Mouse (Mus musculus) left cerebral cortex, adult 8-10 months (tissue): ENCODE measurements at regions not wholly inside any gene's neighbourhood (a gene's known extent, or its start where the extent isn't known, plus 50 kb on each side); places are given as distances from the start of the nearest gene placed in this dataset.
"Not testable (repeated sequence)": the region's sequence is repeated elsewhere in the genome, so short reads cannot be mapped to it uniquely, and the experiment has no call there.

Experiments used
- DNase-seq, 2 experiments: peaks; one replicate each; pipeline ENCODE4 v3.0.0; 2022; ENCODE audit warnings: low spot score in 2 of 2

DNA sequence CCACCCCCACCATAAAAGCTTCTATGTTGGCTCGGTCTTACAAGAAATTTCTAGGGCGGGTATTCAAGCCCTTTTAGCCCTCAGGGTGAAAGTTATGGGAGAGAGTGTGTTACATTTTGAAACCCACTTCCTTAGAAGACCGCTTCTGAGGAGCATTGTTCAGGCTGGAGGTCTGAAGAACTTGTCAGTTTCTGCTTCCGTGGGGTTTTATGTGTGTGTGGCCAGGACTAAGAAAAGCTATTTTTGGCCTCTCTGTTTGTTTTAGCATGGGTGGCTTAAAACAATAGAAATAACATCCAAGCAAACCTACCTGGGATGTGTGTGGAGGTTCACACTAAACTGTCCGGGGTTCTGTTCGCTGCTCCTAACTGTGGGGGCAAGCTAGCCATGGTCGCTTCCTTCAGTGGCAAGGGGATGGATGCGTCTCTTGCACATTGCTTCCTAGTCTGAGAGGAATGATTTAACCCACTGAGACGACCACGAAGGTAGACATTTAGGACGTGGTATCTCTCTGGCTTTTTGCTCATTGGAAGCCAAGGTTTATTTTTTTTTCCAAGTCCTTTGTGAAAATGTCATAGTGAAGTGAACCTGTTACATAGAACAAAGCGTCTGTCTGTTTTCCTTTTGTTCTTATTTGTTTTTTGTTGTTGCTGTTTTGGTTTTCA, 298.4 kb downstream of the Vrk1 start:
- no peak for DNase-seq

DNA sequence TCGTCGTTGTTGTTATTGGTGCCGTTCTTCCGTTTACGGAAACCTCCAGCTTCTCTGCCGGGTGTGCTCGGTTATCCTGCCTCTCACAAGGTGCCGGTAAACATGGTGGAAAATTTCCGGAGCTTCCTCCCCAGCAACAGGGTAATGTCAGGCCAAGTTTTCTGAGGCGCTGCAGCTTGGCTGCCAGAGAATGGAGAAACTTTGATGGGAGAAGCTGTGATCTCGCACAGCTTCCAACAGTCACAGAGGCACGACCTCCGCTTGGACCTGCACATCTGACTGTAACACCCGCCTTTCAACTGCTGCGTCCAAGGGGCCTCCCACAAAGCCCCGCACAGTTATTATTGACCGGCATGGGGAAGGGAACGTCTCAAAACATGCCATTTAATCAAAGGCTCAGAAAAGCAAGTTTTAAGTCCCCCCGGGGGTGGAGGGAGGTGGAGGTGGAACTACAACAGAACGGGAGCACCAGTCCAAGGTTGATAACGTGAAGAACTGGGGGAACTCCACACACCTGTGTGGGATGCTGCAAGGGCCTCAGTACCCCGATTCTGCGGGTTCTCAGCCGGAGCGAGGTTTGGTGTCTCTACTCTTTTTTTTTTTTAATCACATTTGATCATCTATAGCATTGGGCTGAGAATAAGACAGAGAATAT, 299.1 kb downstream of the Vrk1 start:
- no peak for DNase-seq

DNA sequence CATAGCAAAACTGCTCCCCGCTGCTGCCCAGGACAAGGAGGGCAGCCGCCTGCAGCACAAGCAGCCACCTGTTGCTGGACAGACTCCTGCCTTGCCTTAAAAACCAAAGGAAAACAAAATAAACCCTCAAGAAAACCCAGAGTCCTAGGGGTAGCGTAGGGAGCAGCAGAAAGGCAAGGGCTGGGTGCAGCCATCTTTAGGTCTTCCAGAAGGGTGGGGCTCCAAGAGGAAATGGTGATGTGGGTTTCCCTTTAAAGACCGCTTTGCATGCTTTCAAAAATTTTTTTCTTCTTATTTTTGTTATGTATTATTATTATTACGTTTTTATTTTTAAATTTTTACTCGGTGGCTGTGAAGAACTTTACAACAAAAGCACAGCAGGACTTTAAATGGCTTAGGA, 300.1 kb downstream of the Vrk1 start:
- DNase-seq: no peak

DNA sequence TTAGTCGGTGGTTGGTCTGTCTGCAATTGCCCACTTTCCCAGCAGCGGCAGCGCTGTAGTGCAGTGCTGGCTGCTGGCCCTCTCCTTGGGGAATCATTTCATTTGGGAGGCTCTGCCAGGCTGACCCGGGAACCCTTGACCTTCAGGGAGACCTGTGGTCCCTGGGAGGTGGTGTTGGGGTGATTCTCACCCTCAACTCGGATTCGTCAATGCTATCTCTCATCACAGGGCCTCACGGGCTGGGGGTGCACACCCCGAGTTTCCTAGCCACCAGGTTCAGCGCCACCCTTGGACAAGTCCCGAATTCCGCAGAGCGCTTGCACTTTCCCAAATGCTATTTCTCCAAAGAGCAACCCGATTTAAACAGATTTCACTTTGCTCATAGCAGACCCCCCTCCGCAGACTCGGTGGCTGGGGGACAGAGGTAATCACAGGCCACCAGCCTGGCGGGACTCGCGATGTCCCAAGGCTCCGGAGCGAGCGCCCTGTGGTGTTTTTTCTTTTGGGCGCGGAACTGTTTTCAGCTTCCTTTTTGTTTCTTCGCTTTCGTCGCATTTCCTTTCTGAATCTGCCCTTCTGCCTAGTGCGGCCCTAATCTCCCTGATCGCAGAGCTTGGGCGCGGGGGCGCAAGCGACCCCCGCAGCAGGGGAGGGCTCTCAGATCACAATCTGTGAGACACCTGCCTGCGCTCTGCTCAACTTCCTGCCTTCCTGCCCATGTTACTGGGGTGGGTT, 300.7 kb downstream of the Vrk1 start:
- DNase-seq: peak in 1 of 2 experiments; percentile 21

DNA sequence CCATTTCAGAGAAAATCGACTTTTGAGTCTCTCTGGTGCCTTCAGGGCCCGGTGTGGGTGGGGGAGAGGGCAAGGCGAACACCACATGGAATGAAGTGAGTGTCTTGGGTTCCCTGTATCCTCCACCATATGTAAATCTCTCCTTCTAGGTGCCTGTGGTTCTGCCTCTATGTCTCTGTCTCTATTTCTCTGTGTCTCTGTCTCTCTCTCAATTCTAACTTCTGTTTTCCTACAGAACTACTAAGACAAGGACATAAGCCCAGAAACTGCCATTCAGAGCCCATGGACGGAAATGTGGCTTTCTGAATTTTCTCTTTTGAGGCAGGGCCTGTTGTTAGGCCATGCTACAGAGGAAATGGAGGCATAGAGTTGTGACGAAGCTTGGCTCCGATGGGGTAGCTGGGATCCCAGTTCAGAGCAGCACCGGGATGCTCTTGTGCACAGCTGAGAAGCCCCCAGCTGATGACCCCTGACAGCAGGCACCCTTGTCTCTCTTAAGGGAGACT, 301.3 kb downstream of the Vrk1 start:
- DNase-seq: no peak

DNA sequence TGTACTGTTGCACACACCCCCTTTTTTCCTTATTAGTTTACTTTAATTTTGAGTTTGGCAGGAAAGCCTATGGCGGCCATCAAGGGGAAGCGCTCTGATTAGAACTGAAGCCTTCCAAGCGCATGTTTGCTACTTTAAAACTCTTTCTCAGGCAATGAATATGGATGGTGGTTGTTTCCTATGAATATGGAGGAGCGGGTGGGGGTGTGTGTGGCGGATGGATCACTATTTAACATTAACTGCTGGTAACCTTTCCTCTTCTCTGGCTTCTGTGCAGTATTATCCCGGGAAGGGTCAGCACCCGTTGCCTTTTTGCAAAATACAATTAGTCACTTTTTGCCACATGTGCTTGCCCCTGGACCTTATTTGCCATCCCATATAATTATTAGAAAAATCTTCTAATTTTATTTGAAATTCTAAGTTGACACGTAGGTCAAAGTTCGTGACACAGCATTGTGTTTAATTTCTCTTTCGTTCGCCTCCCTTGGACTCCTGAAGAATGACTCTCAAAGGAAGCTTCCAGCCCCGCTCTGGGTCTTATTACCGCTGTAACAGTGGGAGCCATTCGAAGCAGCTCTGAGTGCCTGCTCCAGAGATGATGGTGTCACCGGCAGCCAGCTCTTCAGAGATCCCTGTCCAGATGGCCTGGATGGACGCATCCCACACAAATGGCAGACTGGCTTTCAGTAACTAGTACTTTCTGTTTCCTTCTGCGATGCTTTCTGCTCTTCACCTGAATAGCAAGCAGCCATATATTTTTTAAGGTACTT, 302.0 kb downstream of the Vrk1 start:
- DNase-seq: no peak

DNA sequence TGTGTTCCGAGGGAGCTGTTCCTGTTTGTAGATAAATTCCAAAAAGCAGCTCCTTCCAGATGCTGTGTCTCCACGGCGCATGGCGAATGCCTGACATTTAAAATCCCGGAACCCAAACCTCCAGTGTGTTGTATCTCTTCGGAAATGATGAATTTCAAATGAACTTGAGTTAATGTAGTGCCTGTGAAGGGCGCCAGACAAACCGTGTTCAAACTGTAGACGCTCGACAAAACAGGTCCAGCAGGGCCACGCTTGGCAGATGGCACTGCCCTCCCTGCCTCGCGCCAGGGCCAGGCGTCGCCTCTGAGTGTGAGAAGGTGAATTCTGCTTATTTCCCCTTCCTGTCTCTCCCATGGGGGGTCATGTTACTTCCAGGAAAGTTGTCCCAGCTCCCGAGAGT, 307.7 kb downstream of the Vrk1 start:
- no peak for DNase-seq

DNA sequence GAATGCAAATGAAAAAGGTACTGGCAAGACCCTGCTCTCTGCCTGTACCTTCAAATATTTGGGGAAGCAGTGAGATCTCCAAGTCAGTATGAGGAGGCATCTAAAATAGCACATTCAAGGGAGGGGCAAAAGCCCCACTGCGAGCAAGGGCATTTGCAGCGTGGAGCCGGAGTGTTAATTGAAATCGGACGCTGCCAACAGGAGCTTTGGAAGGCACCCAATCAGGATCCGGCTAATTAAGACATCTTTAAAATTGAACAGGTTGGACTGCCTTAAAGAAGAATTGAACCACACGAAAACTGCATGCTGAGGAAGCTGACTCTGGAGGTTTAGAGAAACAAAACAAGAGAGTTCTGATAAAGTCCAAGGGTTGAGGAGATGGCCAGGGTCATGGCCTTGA, 311.5 kb downstream of the Vrk1 start:
- DNase-seq: no peak

DNA sequence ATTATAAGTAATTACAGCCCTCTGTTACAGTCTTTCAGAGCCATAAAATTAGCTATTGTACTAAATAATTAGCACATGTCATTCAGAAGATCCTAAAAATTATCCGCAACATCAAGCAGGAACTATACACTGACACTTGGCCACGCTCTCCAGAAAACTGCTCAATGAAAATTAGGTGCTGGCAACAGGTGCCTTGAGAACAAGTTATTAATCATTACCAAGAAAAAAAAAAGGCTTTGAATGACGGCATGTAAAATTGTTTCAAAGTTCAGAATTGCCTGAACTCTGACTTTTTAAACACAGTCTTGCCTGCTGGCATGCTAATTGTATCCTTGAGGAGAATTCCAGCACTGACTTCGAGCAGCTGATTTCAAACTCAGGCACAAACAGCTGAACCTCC, 316.6 kb downstream of the Vrk1 start:
- no peak for DNase-seq

DNA sequence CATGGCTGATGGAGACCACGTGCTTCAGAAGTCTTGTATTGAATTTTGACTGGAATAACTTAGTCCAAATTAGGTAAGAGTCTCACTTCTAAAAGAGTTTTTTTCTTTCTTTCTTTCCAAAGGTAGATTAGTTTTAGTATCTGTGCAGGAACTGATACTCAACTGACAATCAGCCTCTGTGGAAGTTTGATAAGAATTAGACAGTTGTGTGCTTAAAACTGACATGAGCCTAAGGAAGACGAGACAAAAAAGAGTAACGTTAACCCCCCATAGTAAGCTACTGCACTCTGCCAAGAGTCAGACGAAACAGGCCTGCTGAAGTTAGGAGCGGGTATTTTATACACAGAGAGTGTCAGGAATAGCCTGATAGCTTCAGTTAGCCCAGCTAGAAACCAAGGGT, 317.3 kb downstream of the Vrk1 start:
- no peak for DNase-seq

DNA sequence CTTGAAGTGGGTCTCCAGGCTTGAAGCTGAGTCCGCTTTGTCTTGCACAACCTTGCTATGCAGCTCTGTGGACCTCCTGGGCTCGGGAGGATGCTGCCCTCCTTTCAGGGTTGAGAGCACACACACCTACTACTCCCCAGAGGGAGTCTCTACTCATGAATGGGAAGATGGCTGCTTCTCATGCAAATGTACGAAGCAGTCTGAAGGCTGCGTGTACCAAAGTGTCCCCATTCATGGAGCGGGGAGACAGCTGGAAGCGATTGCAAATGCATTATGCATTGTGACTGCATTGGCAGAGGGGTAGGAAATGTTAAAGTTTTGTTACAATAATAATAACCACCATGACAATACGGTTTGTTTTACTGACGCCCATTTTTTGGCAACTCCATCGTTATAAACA, 347.8 kb downstream of the Vrk1 start:
- no peak for DNase-seq

DNA sequence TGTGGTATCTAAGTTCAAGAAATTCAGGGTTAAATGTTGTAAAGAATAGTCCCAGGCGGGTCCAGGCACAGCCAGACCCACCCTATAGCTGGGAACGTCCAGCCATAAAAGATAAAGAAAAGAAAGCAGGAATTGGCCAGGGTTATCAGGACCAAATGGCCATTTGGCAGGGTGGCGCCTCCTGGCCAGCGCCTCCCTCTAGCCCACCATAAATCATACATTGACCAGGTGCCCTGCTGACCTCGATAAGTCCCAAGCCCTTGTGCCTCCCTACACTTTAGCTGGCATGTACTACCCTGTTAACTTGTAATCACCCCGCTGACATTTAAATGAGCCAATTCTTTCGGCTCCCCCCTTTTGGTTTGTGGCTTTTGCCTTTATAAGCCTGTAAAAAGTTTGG, 351.6 kb downstream of the Vrk1 start:
- DNase-seq: not testable (repeated sequence)

DNA sequence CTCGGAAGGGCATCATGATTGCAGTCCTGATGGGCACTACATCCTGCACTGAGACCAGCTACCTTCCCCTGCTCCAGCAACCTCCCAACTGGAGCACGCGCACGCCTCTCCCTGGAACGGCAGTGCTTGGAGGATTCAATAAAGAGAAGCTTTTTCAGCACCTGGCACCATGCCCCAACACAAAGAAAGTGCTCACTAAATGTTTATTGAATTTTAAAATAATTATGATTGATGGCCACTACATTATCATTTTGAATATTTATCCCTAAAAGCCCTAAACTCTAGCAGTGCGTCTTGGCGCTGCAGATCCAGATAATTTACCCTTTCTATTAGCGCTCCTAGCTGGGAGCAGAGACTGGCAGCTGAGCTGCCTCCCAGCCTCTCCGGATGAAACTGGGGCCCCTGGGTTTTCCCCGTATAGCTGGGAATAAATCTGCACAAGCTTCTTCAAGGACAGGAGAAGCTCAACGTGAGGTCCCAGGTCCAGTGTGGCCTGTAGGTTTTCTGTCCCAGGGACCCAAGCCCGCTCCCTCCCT, 364.9 kb downstream of the Vrk1 start:
- DNase-seq: no peak

DNA sequence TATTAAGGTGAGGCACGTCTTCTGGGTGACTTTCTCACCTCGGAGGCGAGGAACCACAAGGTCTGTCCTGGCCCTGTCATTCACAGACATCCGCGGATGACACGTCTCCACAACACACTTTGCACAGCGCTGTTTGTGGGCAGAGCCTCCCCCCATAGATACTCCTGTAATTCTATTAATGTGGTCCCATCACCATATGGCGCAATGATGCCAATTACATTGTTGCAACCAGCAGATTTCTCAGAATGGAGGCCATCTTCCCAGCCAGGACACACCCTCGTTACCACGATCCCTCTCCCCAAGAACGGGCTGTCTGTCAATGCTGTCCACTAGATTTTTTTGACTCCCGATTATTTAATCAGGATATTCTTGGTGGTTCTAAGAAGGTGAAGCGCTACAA, 365.9 kb downstream of the Vrk1 start:
- DNase-seq: no peak

DNA sequence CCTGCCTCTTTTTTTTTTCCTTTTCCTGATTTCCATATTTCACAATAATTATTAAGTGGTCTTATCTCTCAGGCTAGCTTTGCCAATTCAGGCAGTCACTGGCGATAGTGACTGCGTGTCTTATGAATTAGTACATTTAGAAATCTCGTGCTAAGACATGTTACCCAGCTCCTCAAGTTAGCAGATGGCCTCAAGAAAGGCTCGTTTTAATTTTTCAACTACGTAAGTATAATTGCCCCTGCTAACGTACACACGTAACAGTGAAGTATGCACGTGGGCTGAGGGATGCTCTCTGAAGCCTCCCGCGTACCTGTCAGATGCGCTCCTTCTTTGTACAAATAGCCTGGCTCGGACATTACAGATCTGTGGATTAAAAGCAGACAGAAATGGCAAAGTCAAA, 366.8 kb downstream of the Vrk1 start:
- DNase-seq: no peak

DNA sequence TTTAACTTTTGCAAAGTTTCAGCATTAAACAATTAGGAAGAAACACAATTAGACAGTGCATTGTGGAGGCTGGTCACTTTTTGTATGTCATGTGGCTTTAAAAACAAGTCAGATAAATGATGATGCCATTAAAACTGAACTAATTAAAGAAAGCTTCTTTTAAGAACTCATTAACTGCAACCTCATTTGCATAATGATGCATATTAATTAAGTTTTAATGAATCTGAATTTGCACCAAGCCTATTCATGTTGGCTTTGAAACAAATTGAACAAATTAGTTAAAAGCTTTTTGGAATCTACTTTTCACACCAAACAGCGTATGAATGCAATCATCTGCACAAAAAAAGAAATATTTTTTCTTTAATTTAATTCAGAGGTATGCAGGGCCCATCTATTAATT, 367.3 kb downstream of the Vrk1 start:
- no peak for DNase-seq

DNA sequence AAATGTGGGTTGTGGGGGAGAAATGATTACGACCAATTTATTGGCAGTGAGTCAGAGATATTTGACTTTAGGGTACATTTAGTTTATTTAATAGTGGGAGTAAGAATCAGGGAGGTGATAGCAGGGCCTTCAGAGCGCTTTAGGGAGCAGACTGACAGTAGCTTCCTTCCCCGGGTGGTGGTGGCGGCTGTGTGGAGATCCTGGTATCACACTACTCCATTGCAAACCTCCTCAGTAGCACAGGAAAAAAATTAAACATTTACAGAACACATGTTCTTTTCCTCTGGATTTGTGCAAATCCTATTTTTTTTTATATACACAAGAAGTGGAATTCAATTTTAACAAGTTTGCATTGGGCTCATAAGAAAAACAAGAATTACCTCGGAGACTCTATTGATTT, 367.7 kb downstream of the Vrk1 start:
- DNase-seq: no peak

DNA sequence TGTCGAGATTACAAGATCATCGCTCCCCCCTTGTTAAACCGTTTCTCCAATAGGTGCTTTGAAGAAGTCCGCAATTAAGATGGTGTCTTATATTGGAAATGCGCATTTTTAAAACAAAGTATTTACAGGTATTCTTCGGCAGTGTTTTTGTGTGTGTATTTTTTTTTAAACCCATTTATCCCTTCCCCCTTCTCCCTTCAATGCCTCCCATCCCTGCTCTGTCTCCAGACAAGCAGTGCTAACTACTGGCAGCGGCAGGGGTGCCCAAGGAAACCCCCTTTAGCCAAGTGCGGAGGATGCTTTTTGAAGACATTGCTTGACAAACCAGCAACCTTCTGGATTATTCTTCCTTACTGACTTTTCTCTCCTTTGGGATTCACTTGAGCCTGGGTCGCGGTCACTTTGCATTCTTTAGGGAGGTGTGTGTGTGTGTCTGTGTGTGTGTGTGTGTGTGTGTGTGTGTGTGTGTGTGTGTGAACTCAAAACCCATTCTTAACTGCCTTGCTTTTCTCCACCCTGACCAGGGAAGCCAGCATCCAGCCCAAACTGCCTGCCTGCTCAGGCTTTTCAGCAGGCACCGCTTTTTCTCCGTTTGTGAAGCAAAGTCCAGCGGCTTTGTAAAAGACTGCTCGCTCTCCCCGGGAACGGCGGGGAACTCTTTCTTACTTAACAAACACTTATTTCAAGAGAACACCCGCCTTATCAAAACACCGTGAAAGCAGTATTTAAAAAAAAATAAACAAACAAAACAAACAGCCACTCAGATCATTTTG, 368.5 kb downstream of the Vrk1 start:
- no peak for DNase-seq

DNA sequence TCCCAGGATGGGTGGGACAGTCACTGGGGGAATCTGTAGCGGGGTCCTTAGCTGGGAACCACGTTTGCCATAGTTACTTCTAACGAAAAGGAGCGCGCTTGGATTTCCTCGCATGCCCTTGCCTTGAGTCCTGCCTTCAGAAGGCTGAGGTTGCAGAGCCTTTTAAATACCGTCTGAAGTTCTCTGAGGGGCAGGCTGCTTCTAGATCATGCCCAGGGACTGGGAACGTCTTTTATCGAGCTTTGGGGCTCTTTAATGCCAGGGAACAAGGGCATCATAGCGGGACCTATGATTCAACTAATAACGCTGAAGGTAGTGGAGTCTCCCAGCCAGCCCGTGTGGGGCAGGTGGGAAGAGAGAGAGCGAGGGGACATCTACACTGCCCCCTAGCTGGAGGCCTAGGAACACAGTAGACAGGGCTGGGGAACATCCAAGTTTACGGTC, 369.1 kb downstream of the Vrk1 start:
- no peak for DNase-seq

DNA sequence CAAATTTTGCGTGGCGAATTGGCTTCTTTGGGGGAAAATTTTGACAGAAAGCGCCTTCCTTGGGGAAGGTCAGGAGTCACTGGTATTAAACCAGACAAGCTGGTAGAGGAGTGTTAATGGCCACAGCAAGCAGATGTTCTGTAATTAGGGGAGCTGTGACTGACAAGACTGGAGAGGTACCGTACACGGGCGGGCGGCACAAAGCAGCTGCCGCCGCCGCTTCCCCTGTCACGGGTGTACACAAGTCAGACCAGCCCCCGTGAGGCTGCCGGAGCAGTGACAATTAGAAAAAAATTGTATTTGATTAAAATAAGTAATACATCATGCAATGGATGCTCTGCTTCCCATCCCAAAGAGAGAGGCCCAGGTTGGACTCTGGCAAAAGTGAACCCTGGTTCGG, 369.8 kb downstream of the Vrk1 start:
- no peak for DNase-seq

DNA sequence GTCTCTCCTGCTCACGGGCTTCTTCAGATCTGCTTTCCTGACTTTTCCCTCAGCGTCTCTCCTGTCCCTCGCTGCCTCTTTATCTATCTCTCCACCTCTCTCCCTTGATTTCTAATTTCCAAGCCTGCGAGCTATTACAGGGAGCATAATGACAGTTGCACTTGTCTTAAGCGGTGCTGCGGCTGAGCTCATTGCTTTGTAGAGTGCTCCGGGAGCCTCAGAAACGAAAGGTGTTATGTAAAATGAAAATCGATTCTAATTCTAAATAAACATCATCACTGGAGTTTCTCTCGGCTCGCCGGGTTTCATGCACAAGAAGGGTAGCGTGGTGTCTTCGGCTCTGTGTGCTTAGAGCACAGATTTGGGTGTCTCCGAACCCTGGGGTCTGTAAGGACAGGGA, 371.8 kb downstream of the Vrk1 start:
- DNase-seq: no peak
